Mouse (Mus musculus) heart, embryonic 15.5 days (tissue): Measurements from ENCODE around the gene Xlr4a. TPM values are rescaled to one million over a fixed set of nuclear protein-coding genes. Genes with fewer than 3 reads are reported as not detected.

Source experiments
- ATAC-seq: fragments of 200-750 bp; cut with Nextera tagmentation; replicated peaks from 2 replicates; pipeline ENCODE4 v1.8.0; 2017; ENCODE audit warnings: low read depth, moderate TSS enrichment; ENCODE audit not compliant: insufficient number of reproducible peaks, insufficient read depth, low FRiP score
- H3K27ac ChIP-seq: fragments of 300-500 bp; sonication (generic); 2 replicates; pipeline ENCODE4 v1.5.1; 2015; ENCODE audit warnings: mild to moderate bottlenecking, inconsistent platforms
- H3K27me3 ChIP-seq: fragments of 300-500 bp; sonication (generic); 2 replicates; pipeline ENCODE4 v1.6.1; 2015; ENCODE audit warnings: inconsistent platforms
- H3K36me3 ChIP-seq: fragments of 300-500 bp; sonication (generic); 2 replicates; pipeline ENCODE4 v1.6.1; 2015; ENCODE audit warnings: mild to moderate bottlenecking, inconsistent platforms
- H3K4me1 ChIP-seq: fragments of 300-500 bp; sonication (generic); replicated peaks from 2 replicates; pipeline ENCODE4 v1.6.1; 2015; ENCODE audit warnings: inconsistent platforms
- H3K4me2 ChIP-seq: fragments of 300-500 bp; sonication (generic); 2 replicates; pipeline ENCODE4 v1.6.1; 2015; ENCODE audit warnings: inconsistent platforms, mild to moderate bottlenecking, moderate library complexity
- H3K4me3 ChIP-seq: fragments of 300-500 bp; sonication (generic); 2 replicates; pipeline ENCODE4 v1.5.1; 2015; ENCODE audit warnings: mild to moderate bottlenecking, inconsistent platforms
- H3K9ac ChIP-seq: fragments of 300-500 bp; sonication (generic); 2 replicates; pipeline ENCODE4 v1.6.1; 2015; ENCODE audit warnings: mild to moderate bottlenecking, inconsistent platforms
- H3K9me3 ChIP-seq: fragments of 300-500 bp; sonication (generic); replicated peaks from 2 replicates; pipeline ENCODE4 v1.6.1; 2016; ENCODE audit warnings: inconsistent platforms
- WGBS: fragments of 180-500 bp; shearing (Covaris S2); methylation state at CpG from one replicate; pipeline ENCODE4 v1.1.7; 2015; ENCODE audit warnings: mixed read lengths; 5-methylcytosine and 5-hydroxymethylcytosine counted together
- polyA plus RNA-seq: library from polyadenylated mRNA; unstranded; fragments of >200 nt; fragmentation: Nextera tagmentation; extraction: Ambion mirVana; gene quantifications from 2 replicates; pipeline ENCODE4 v1.2.1, GENCODE M21; 2015

Gene Xlr4a
- polyA plus RNA-seq, 1 experiment from 2014 or later = 0.79 TPM

- Histone ChIP-seq H3K4me3 (no peak overlapping the region; the same call in 1 of the 2 replicates), H3K9ac (no peak overlapping the region), H3K27ac (no peak overlapping the region), H3K4me1 (no peaks in the 10 kb centered on the region), H3K36me3 (no peaks in the 10 kb centered on the region), H3K27me3 (no peaks in the 10 kb centered on the region), H3K4me2 (peak overlapping the region; percentile 41), H3K9me3 (no peaks in the 10 kb centered on the region)
- peak; percentile 91 for ATAC-seq
- WGBS = 15% methylated on average over 14 of the region's 14 CpGs
Measured at GRCm38 (mm10) chrX:73053860-73054563, 28.3 kb downstream of the Xlr4a start.

GRCm38 (mm10) chrX:73039666-73040065 is 42.6 kb downstream of the Xlr4a start:
- no peak for ATAC-seq
- Histone ChIP-seq H3K9me3 (no peaks in the 10 kb centered on the region), H3K4me2 (no peak overlapping the region), H3K4me3 (no peak overlapping the region), H3K27ac (no peak overlapping the region), H3K4me1 (no peaks in the 10 kb centered on the region), H3K9ac (no peak overlapping the region), H3K27me3 (peaks cover 3% of the 10 kb centered on the region; the same call in 1 of the 2 replicates), H3K36me3 (no peaks in the 10 kb centered on the region)
- 78% methylated on average over 12 of the region's 12 CpGs for WGBS

GRCm38 (mm10) chrX:73038831-73039230 is 43.4 kb downstream of the Xlr4a start:
- Histone ChIP-seq H3K27me3 (peaks cover 3% of the 10 kb centered on the region; the same call in 1 of the 2 replicates), H3K4me2 (no peak overlapping the region), H3K36me3 (no peaks in the 10 kb centered on the region), H3K9me3 (no peaks in the 10 kb centered on the region), H3K4me3 (no peak overlapping the region), H3K27ac (no peak overlapping the region), H3K9ac (no peak overlapping the region), H3K4me1 (no peaks in the 10 kb centered on the region)
- WGBS = 77% methylated on average over 8 of the region's 8 CpGs
- no peak for ATAC-seq

GRCm38 (mm10) chrX:73037003-73037402 is 45.3 kb downstream of the Xlr4a start, which contains the start of gene Pnma5:
Pnma5 (minus strand) TSS chrX:73037103.
- ATAC-seq = no peak
- Histone ChIP-seq H3K4me2 (no peak within 1 kb of the TSS), H3K9me3 (no peaks in the 10 kb centered on the region), H3K9ac (no peak within 1 kb of the TSS), H3K27me3 (peaks cover 8% of the 10 kb centered on the region; the same call in 1 of the 2 replicates), H3K27ac (no peak within 1 kb of the TSS), H3K4me1 (no peaks in the 10 kb centered on the region), H3K4me3 (no peak within 1 kb of the TSS), H3K36me3 (no peaks in the 10 kb centered on the region)
- 72% methylated on average over 1 of the region's 1 CpGs for WGBS

Other genes with a start within 250 kb of the Xlr4a start
- 50.6 and 60.7 TPM in 2 replicates for gene Cetn2, start 164.1 kb downstream of the Xlr4a start, polyA plus RNA-seq
- gene Nsdhl, start 163.9 kb downstream of the Xlr4a start, polyA plus RNA-seq = 13.4 and 15.6 TPM in 2 replicates
- gene Zfp185, start 95.1 kb downstream of the Xlr4a start, polyA plus RNA-seq = 3.5 and 4.5 TPM in 2 replicates
- 0.10 TPM in 1 of 2 replicates, not detected in the other for gene Pnma5, start 45.4 kb downstream of the Xlr4a start, polyA plus RNA-seq
- gene Pnma3, start 17.7 kb downstream of the Xlr4a start, polyA plus RNA-seq = 0.06 TPM in 1 of 2 replicates, not detected in the other
- gene Xlr3a, start 14.6 kb upstream of the Xlr4a start, polyA plus RNA-seq = 1.8 and 1.9 TPM in 2 replicates
- gene Gm14685, start 34.6 kb upstream of the Xlr4a start, polyA plus RNA-seq = not detected in 2 replicates
- gene Xlr5b, start 66.3 kb upstream of the Xlr4a start, polyA plus RNA-seq = not detected in 2 replicates
- 0.08 TPM in 1 of 2 replicates, not detected in the other for gene DXBay18, start 67.0 kb upstream of the Xlr4a start, polyA plus RNA-seq
- not detected in 2 replicates for gene Spin2d, start 94.5 kb upstream of the Xlr4a start, polyA plus RNA-seq
- gene Xlr3b, start 109.7 kb upstream of the Xlr4a start, polyA plus RNA-seq = 6.0 and 6.8 TPM in 2 replicates
- 0.96 and 2.8 TPM in 2 replicates for gene Xlr4b, start 131.9 kb upstream of the Xlr4a start, polyA plus RNA-seq
- 9.2 and 11.6 TPM in 2 replicates for gene F8a, start 145.8 kb upstream of the Xlr4a start, polyA plus RNA-seq
- 0.14 and 0.79 TPM in 2 replicates for gene Xlr4c, start 160.7 kb upstream of the Xlr4a start, polyA plus RNA-seq
- not detected in 2 replicates for gene Xlr3c, start 182.9 kb upstream of the Xlr4a start, polyA plus RNA-seq
- not detected in 2 replicates for gene Xlr5a, start 210.5 kb upstream of the Xlr4a start, polyA plus RNA-seq
- gene Xlr5c, start 210.5 kb upstream of the Xlr4a start, polyA plus RNA-seq = not detected in 2 replicates